Comparison of ENCODE assay signal across 8 mouse cellular contexts in the genomic region with DNA sequence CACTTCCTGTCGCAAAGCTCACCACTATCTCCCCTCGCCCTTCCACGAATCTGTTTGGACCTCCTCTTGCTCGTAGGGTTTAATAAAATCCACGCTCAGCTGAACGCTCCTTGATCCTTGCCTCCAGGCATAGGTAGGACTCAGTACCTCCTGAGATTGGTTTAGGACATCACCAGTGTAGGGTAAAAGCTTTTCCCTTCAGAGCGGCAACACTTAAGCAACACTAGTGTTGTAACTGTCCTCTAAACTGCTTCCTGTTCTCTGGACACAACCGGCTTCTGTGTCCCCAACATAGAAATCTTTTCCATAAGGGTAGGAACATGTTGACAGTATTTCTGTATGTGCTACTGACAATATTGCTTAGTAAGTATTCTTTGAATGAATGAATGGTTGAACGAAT. TPM values are rescaled to one million over a fixed set of nuclear protein-coding genes. Genes with fewer than 3 reads are reported as not detected.
DNase-seq lines count a peak whose midpoint lies in the region; ATAC-seq and TF ChIP-seq lines count a peak whose summit lies in the region.

No protein-coding gene starts in this region.

- peak overlapping the region; percentile 99 for H3K4me3 ChIP-seq in heart, adult 2 months
- H3K4me3 ChIP-seq in heart, embryonic 16.5 days (ENCODE audit: low read length): peak overlapping the region; percentile 100
- peak overlapping the region; percentile 87 for H3K4me3 ChIP-seq in macrophage (ENCODE audit: inconsistent target)

- CTCF ChIA-PET in Patski (lab: Charles Lee): interaction anchor here (0.8 to 1.8 kb wide), 5 partner anchors 12 to 158 kb away, joined by 3 to 9 read pairs (median 4); no protein-coding TSS in a partner anchor

- intact Hi-C loops in heart, adult 2 months (cut with DNase I): no loop called here
- intact Hi-C loops in heart, postnatal 25 days (cut with DNase I): loop anchor here (5.0 kb wide), 1 partner anchor 217 kb away; a partner anchor contains a TSS

- H3K36me3 ChIP-seq in heart, adult 2 months (ENCODE audit: control insufficient read depth, insufficient read depth, low read length): no peaks in the 10 kb centered on the region; the same call in 1 of the 2 replicates
- H3K36me3 ChIP-seq in heart, embryonic 16.5 days (ENCODE audit: control insufficient read depth, insufficient read depth): 0 out of 2 replicates have a peak, but pooled peaks cover 4% of the 10 kb centered on the region
- H3K36me3 ChIP-seq in macrophage (ENCODE audit: inconsistent target): no peaks in the 10 kb centered on the region

- no peaks in the 10 kb centered on the region for H3K79me2 ChIP-seq in heart, adult 2 months (replicated peaks; ENCODE audit: control insufficient read depth, insufficient read depth, low read length)
- H3K79me2 ChIP-seq in macrophage (ENCODE audit: inconsistent target): peaks cover 47% of the 10 kb centered on the region

- TF ChIP-seq EP300 in heart, adult 2 months (IDR thresholded peaks at IDR 0.05; ENCODE audit: insufficient read depth, low read depth, low read length): no peak

- peak overlapping the region; percentile 68 for H3K27ac ChIP-seq in heart, adult 2 months
- H3K27ac ChIP-seq in heart, embryonic 16.5 days (ENCODE audit: low read length): no peak overlapping the region
- peak overlapping the region; percentile 12; the same call in 1 of the 2 replicates for H3K27ac ChIP-seq in macrophage

- no peaks in the 10 kb centered on the region for H3K9me3 ChIP-seq in heart, embryonic 16.5 days (replicated peaks; ENCODE audit: control insufficient read depth, low read length)

- H3K9ac ChIP-seq in heart, adult 2 months (ENCODE audit: low read depth, low read length): peak overlapping the region; percentile 92
- peak overlapping the region; percentile 96 for H3K9ac ChIP-seq in heart, embryonic 16.5 days (ENCODE audit: low read length)

- DNase-seq in heart, adult 2 months: no peak
- DNase-seq in heart, postnatal 25 days (ENCODE audit: low spot score): no peak
- no peak for DNase-seq in Patski (ENCODE audit: low read depth, low spot score)
- DNase-seq in ovary, adult 18-20 months (ENCODE audit: low spot score): no peak
- DNase-seq in urinary bladder, postnatal 14 days (ENCODE audit: low spot score): no peak
- DNase-seq in kidney, adult 11 months: no peak

- no peaks in the 10 kb centered on the region for H3K4me1 ChIP-seq in heart, adult 2 months (ENCODE audit: control insufficient read depth, insufficient read depth, low read length)
- H3K4me1 ChIP-seq in heart, embryonic 16.5 days (ENCODE audit: control insufficient read depth, insufficient read depth, low read length): peaks cover 8% of the 10 kb centered on the region

- H3K27me3 ChIP-seq in heart, adult 2 months (ENCODE audit: control insufficient read depth, insufficient read depth, low read length): no peaks in the 10 kb centered on the region
- H3K27me3 ChIP-seq in Patski: no peaks in the 10 kb centered on the region
- no peaks in the 10 kb centered on the region; the same call in 1 of the 2 replicates for H3K27me3 ChIP-seq in heart, embryonic 16.5 days (ENCODE audit: control insufficient read depth, insufficient read depth, low read length)

- 14% methylated on average over 9 of the region's 9 CpGs for WGBS in heart, adult 2 months
- 23% methylated on average over 9 of the region's 9 CpGs for WGBS in heart, embryonic 16.5 days
- 16% methylated on average over 9 of the region's 9 CpGs for WGBS in macrophage (ENCODE audit: missing documents)

- peak overlapping the region; percentile 78 for H3K4me2 ChIP-seq in heart, embryonic 16.5 days (ENCODE audit: low read depth, low read length)

- peak; percentile 7 for ATAC-seq in Patski
- ATAC-seq in heart, embryonic 16.5 days (replicated peaks; ENCODE audit: extremely low read depth, insufficient read depth, low FRiP score): no peak

- POLR2A ChIA-PET in Patski (lab: Charles Lee): interaction anchor here (1.0 kb wide), 1 partner anchor 12 kb away, joined by 3 read pairs; no protein-coding TSS in a partner anchor

- in situ Hi-C loops in Patski (cut with MboI; ENCODE audit: low pct_unique_long_range_greater_than_20kb): no loop called here

- no peak for TF ChIP-seq POLR2A in heart, adult 2 months (IDR thresholded peaks at IDR 0.05; ENCODE audit: insufficient read depth, low read depth, low read length)

- no peak for TF ChIP-seq CTCF in heart, adult 2 months (IDR thresholded peaks at IDR 0.05)
- TF ChIP-seq CTCF in Patski (IDR thresholded peaks at IDR 0.05): no peak

RNA-seq across cellular contexts. Expression of a gene that starts 1.3 kb away (rescaled TPM):
- 10 to 100 TPM; 15.9 to 18.5 TPM for total RNA-seq in heart, adult 2 months (2021)
- polyA plus RNA-seq in heart, adult 2 months (2012; rRNA removed): 12.1 and 14.9 TPM in 2 replicates
- total RNA-seq in heart, postnatal 25 days (2021): 10 to 100 TPM; 15.0 to 16.4 TPM
- polyA plus RNA-seq in Patski (2021): 48.1 TPM
- polyA plus RNA-seq in heart, embryonic 16.5 days (2015; fragmentation: Nextera tagmentation; extraction: Ambion mirVana): 29.8 and 30.3 TPM in 2 replicates
- total RNA-seq in macrophage (2018; cell fraction: chromatin; rRNA removed): 10 to 100 TPM; 22.2 to 97.0 (median 74.1) TPM
- 10 to 100 TPM; 19.0 to 36.3 (median 28.1) TPM for total RNA-seq in macrophage (2018; cell fraction: cytosol; rRNA removed)
- total RNA-seq in macrophage (2018; cell fraction: nucleus; rRNA removed): 10 to 100 TPM; 10.8 to 50.1 (median 36.8) TPM
- 19.4 to 32.7 TPM (median 21.8 TPM) in 3 replicates for polyA plus RNA-seq in macrophage (2018)
